Mouse (Mus musculus): ENCODE data around the gene Tbc1d22a.

The Tbc1d22a gene

DNA sequence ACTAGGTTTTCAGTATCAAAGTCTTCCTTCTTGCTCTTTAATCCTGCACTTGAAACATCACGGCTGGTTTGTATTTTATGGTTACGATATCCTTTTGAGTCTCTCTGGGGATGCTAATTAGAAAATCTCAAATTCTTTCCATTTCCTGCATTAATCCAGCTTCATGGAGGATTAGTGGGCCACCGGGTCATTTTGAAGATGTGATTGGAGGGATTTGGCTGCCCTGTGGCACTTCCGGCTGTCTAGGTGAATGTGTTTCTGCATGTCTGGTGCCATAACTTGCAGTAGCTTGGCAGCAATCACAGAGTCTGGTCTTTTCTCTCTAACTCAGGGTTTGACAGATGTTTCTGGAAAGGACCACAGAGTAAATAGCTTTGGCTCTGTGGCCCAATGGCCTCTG is 305.9 kb downstream of the Tbc1d22a start:
- no peak for DNase-seq

DNA sequence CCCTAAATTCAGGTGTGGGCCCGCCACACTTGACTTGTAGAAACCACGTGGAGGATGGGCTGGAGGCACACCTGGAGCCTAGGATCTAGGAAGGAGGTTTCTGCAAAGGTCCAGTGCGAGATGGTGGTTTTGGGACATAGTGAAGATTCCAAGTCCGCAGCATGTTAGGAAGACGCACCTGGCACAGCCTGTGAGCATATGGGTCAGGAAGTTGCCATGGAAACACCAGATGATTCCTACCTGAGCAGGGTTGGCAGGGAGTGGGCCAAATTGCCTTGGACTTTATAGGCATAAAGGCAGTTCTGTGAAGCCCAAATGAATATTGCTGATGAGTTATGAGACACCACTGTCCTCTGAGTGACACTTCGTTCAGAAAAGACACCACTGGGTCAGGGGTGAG is 321.1 kb downstream of the Tbc1d22a start:
- no peak for DNase-seq

DNA sequence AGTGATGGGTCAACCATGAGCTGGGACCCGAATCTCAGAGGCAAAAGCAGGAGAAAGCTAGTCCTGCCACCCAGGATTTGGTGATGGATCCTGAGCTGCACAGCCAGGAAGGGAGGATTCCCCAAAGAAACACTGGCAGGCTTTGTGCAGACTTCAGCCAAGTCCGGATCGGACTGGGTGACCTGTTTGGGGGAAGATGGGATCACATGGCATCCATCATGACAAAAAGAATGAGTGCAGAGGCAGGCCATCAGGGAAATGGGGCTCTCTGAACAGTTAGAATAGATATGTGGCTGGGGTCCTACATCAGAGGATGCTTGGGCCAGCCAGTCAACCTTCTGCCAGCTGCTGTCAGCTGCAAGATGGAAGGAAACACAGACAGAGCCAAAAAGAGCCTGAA is 328.1 kb downstream of the Tbc1d22a start:
- DNase-seq, result no peak

DNA sequence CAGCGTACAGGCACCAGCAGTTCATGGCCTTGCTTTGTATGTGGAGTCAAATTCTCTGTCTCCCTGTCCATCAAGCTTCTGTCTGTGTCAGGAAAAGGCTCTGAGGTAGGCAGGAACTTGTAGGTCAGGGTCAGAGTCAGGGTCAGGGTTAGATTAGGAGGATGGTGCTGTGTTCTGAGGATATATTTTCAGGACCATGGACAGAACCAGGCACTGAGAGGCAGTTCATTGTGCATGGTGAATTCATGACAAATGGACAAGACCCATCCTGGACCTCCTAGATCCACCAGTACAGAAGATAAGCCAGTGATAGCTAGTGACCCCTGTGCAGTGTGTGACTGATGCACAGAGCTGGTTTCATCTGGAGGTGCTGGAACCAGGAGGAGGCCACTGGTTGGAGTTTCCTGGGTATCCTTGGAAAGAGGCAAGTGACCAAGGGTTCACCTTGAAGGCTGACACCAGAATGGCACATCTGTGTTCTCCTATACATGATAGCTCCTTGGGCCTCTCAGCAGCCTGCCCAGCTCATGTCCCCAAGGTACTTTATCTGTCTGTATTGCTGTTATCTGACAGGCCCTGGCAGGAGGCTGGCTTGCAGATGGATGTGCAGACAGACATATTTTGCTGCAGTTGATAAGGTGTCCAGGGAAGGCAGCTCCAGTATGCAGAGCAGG is 330.0 kb downstream of the Tbc1d22a start:
- DNase-seq, result no peak
